Mouse (Mus musculus) limb, embryonic 13.5 days (tissue): Measurements from ENCODE around the gene Faim2. TPM values are rescaled to one million over a fixed set of nuclear protein-coding genes. Genes with fewer than 3 reads are reported as not detected.
A peak's percentile ranks its signal among the peaks of the same experiment; 100 is the strongest.

Experiments used
- ATAC-seq: fragments of 200-750 bp; cut with Nextera tagmentation; 2 replicates; pipeline ENCODE4 v1.8.0; 2017; ENCODE audit warnings: low read depth, moderate number of reproducible peaks, moderate TSS enrichment; ENCODE audit not compliant: low FRiP score
- H3K27ac ChIP-seq: fragments of 300-500 bp; sonication (generic); 2 replicates; pipeline ENCODE4 v1.5.1; 2015; ENCODE audit warnings: inconsistent platforms, mild to moderate bottlenecking, moderate library complexity
- H3K27me3 ChIP-seq: fragments of 300-500 bp; sonication (generic); 2 replicates; pipeline ENCODE4 v1.6.1; 2015; ENCODE audit warnings: mild to moderate bottlenecking, inconsistent platforms
- H3K36me3 ChIP-seq: fragments of 300-500 bp; sonication (generic); 2 replicates; pipeline ENCODE4 v1.6.1; 2015; ENCODE audit warnings: inconsistent platforms, mild to moderate bottlenecking, moderate library complexity
- H3K4me1 ChIP-seq: fragments of 300-500 bp; sonication (generic); 2 replicates; pipeline ENCODE4 v1.6.1; 2015; ENCODE audit warnings: inconsistent platforms
- H3K4me2 ChIP-seq: fragments of 300-500 bp; sonication (generic); replicated peaks from 2 replicates; pipeline ENCODE4 v1.6.1; 2015; ENCODE audit warnings: inconsistent platforms, mild to moderate bottlenecking, moderate library complexity
- H3K4me3 ChIP-seq: fragments of 300-500 bp; sonication (generic); 2 replicates; pipeline ENCODE4 v1.5.1; 2015; ENCODE audit warnings: moderate library complexity, mild to moderate bottlenecking, inconsistent platforms
- H3K9ac ChIP-seq: fragments of 300-500 bp; sonication (generic); 2 replicates; pipeline ENCODE4 v1.6.1; 2015; ENCODE audit warnings: mild to moderate bottlenecking, inconsistent platforms
- H3K9me3 ChIP-seq: fragments of 300-500 bp; sonication (generic); 2 replicates; pipeline ENCODE4 v1.6.1; 2016; ENCODE audit warnings: inconsistent platforms
- WGBS: fragments of 180-500 bp; shearing (Covaris S2); methylation state at CpG from one replicate; pipeline ENCODE4 v1.1.7; 2015; 5-methylcytosine and 5-hydroxymethylcytosine counted together
- polyA plus RNA-seq: library from polyadenylated mRNA; unstranded; fragments of >200 nt; fragmentation: Nextera tagmentation; extraction: Ambion mirVana; gene quantifications from 2 replicates; pipeline ENCODE4 v1.2.1, GENCODE M21; 2015

The Faim2 gene
- polyA plus RNA-seq, 1 experiment from 2014 or later, result 0.34 TPM

DNA sequence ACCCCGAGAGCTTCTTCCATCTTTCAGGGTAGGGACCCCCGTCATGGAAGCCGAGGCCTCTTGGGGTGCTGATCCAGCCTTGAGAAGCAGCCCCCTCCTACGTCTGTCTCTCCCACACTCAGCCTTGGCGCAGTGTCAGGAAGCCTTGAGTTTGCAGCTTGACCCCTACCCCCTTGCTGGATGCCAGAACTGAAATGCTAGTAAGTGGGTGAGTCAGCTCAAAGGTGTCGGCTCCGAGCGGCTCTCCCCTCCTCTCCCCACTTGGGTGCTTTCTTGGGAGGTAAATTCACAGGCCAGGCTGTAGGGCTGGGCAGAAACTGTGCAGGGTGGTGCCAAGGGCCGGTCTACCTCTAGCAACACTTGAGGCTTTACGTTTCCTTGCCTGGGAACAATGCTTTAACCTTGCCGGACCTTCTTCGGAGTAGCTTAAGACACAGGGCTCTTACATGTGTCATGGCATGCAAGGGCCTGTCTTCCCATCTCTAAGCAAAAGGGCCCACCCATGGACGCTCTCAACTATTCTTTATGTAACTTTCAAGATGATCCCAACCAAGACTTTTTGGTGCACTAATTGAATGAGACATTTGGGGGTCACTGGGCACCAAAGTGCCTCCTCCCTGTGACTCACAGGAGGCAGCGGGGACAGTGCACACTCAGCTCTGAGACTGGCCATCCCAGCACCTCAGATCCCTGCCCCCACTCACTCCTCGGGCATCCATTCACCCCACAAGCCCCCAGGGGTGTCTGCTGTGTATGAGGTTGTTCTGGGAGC, 22.5 kb downstream of the Faim2 start:
- H3K36me3 ChIP-seq, result no peaks in the 10 kb centered on the region
- no peak overlapping the region for H3K9ac ChIP-seq
- no peak overlapping the region for H3K4me2 ChIP-seq
- H3K27ac ChIP-seq, result no peak overlapping the region
- no peak for ATAC-seq
- H3K9me3 ChIP-seq, result no peaks in the 10 kb centered on the region
- no peaks in the 10 kb centered on the region; the same call in 1 of the 2 replicates for H3K27me3 ChIP-seq
- 82% methylated on average over 15 of the region's 15 CpGs for WGBS
- H3K4me3 ChIP-seq, result no peak overlapping the region
- H3K4me1 ChIP-seq, result peaks cover 34% of the 10 kb centered on the region

DNA sequence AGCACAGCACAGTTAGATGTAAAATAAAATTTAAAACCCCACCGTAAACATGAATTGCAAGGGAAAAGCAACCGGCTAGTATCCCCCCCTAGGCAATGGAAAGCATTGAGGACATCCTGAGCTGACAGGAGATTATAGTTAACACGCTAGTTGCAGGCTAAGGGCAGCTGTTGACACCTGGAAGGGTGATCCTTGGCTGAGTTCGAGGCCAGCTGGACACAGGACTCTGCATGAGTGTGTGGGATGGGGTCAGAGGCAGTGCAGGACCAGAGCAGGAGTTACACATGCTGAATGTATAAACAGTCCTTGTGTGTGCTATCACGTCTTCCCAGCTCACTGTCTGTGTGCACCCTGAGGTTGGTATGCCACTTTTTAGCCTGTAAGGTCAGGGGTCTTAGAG, 24.7 kb downstream of the Faim2 start:
- peaks cover 41% of the 10 kb centered on the region for H3K4me1 ChIP-seq
- no peak overlapping the region for H3K27ac ChIP-seq
- WGBS, result 53% methylated on average over 5 of the region's 5 CpGs

DNA sequence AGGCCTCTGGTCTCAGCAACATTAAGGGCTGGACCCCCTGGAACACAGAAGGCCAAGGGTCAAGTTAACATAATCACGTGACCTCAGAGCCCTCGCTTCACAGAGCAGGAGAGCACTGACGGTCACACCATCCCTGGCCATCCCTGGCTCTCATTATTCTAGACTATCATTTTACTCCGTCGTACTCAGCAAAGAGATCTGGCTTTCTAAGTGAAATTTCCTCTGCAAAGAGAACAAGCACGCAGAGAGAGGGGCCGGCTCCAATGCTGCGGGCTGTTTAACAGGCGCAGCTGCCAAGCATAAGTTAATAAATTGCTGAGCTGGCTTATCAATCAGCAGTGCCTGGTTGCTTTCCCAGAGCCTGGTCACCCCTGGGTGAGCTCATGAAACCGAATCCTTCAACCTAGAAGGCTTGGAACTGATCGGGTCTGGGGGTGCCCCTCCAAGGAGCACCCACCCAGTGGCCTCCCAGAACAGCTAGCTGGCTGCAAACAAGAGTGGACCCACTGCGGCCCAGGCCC, 25.6 kb downstream of the Faim2 start:
- 0 out of 2 replicates have a peak overlapping the region, but pooled peaks have one; percentile 21 for H3K9ac ChIP-seq
- peak overlapping the region; percentile 59 for H3K27ac ChIP-seq
- H3K9me3 ChIP-seq, result no peaks in the 10 kb centered on the region
- H3K4me1 ChIP-seq, result peaks cover 48% of the 10 kb centered on the region
- 26% methylated on average over 12 of the region's 12 CpGs for WGBS
- no peak overlapping the region for H3K4me3 ChIP-seq
- ATAC-seq, result peak; percentile 51; the same call in 1 of the 2 replicates
- no peaks in the 10 kb centered on the region for H3K36me3 ChIP-seq
- H3K27me3 ChIP-seq, result peaks cover 13% of the 10 kb centered on the region; the same call in 1 of the 2 replicates
- H3K4me2 ChIP-seq, result peak overlapping the region; percentile 31

More for the DNA sequence above, 24.7 kb downstream of the Faim2 start:
- Histone ChIP-seq H3K27me3 (peaks cover 13% of the 10 kb centered on the region; the same call in 1 of the 2 replicates), H3K4me3 (no peak overlapping the region), H3K9me3 (no peaks in the 10 kb centered on the region), H3K4me2 (no peak overlapping the region), H3K36me3 (no peaks in the 10 kb centered on the region), H3K9ac (no peak overlapping the region)
- no peak for ATAC-seq

DNA sequence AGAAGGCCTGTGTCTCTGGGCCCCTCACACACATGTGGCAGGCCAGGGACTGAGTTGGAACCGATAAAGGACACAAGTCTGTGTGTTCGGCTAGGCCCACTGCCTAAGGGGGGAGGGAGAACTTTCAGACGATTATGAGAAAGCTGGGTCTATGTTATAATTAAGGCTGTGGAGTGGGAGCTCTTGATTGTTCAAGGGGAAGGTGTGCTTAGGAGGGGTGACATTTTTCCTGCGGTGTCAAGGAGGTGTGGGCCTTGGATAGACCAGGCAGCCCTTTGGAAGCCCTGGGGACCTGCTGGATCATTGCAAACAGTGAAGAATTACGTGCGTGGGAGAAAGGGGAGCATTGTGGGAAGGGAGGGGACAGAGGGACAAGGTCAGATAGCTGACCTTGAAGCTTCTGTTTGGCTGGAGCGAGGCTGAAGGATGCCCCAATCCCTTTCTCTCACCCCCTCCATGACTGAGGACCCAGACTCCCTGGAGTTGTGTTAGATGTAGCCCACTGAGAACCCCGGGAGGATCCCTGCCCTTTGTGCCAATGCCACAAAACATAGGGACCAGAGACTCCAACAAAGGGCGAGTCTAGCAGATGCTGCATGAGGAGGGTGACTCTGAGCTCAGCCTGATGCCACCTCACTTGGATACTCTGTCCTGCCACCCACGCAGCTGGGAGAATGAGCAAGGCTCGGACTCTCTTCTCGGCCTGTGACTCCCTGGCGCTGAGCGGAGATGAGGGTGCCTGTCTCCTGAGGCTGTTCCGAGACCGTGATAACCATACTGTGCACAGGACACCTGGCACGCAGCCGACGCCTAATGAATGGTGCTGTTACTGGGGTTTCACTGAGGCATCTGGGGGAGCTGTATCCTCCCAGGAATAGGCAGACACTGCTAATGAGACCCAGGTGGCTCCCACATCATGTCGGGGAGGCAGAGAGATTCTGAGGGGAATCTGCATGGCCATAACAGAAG, 26.4 kb downstream of the Faim2 start:
- 48% methylated on average over 20 of the region's 20 CpGs for WGBS
- Histone ChIP-seq H3K4me3 (no peak overlapping the region), H3K27me3 (peaks cover 13% of the 10 kb centered on the region; the same call in 1 of the 2 replicates), H3K4me1 (peaks cover 50% of the 10 kb centered on the region), H3K9ac (0 out of 2 replicates have a peak overlapping the region, but pooled peaks have one; percentile 21), H3K4me2 (peak overlapping the region; percentile 31), H3K36me3 (no peaks in the 10 kb centered on the region), H3K9me3 (no peaks in the 10 kb centered on the region), H3K27ac (peak overlapping the region; percentile 59)
- no peak for ATAC-seq

DNA sequence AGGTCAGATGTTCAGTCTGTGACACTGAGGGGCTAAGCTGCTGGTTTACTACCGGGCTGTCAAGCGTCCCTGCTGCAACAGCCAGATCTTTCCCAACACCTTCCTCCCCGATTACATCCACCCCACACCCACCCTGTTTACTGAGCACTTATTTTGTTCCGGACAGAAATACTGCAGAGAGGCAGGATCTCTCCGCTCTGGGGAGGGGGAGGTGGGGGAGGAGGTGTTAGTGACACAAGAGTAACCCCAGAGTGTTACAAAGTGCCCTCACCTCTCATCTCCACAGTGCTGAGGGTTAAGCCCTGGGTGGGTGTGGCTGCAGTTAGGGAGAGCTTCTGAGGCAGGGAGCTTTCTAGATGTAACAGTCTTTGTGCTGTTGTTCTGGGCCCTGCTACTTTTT, 27.6 kb downstream of the Faim2 start:
- Histone ChIP-seq H3K27me3 (peaks cover 21% of the 10 kb centered on the region; the same call in 1 of the 2 replicates), H3K9me3 (no peaks in the 10 kb centered on the region), H3K4me3 (no peak overlapping the region), H3K27ac (no peak overlapping the region), H3K9ac (no peak overlapping the region), H3K36me3 (no peaks in the 10 kb centered on the region), H3K4me2 (no peak overlapping the region), H3K4me1 (peaks cover 50% of the 10 kb centered on the region)
- 28% methylated on average over 5 of the region's 5 CpGs for WGBS
- no peak for ATAC-seq

DNA sequence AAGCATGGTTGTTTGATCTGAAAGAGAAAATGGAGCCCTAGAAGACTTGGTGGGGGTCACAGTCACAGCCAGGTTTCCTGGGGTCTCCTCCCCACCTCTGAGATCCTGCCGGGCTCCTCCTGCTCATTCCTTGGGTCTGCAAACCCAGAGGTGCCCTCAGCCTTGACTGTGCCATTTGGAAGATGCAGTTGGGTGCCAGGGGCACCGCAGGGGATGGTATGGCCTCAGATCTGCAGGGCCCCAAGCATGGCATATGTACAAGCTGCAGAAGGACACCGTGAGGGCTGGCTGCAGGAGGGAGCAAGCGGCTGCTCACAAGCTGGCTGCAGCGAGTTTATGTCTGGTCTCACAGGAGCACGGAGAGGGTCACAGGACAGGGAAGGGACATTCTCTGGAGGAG, 28.2 kb downstream of the Faim2 start:
- ATAC-seq, result no peak
- Histone ChIP-seq H3K27ac (no peak overlapping the region), H3K9ac (no peak overlapping the region), H3K4me3 (no peak overlapping the region), H3K4me2 (no peak overlapping the region), H3K9me3 (no peaks in the 10 kb centered on the region), H3K27me3 (peaks cover 21% of the 10 kb centered on the region; the same call in 1 of the 2 replicates), H3K36me3 (no peaks in the 10 kb centered on the region), H3K4me1 (peaks cover 50% of the 10 kb centered on the region)
- WGBS, result 40% methylated on average over 6 of the region's 6 CpGs

DNA sequence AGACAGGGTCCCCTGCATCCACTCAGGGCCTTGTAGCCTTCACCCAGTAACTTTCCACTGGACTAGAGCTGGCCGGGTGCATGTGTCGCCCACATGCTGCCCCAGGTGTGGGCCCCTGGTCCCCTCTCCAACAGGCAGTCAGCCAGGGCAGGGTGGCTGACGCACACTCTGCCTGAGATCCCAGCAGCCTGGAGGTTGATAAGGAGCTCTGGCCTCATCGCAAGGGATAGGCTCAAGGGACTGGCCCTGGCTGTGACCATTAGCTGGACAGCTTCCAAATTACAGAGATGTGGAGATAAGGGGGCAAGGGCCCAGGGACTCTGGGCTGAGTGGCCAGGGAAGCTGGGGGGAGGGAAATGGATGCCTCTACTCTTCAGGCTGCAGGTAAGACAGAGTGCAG, 29.2 kb downstream of the Faim2 start:
- WGBS, result 57% methylated on average over 4 of the region's 4 CpGs
- Histone ChIP-seq H3K9me3 (no peaks in the 10 kb centered on the region), H3K4me2 (no peak overlapping the region), H3K9ac (no peak overlapping the region), H3K4me3 (no peak overlapping the region), H3K27ac (no peak overlapping the region), H3K4me1 (peaks cover 45% of the 10 kb centered on the region), H3K36me3 (no peaks in the 10 kb centered on the region), H3K27me3 (peaks cover 21% of the 10 kb centered on the region; the same call in 1 of the 2 replicates)
- ATAC-seq, result no peak

DNA sequence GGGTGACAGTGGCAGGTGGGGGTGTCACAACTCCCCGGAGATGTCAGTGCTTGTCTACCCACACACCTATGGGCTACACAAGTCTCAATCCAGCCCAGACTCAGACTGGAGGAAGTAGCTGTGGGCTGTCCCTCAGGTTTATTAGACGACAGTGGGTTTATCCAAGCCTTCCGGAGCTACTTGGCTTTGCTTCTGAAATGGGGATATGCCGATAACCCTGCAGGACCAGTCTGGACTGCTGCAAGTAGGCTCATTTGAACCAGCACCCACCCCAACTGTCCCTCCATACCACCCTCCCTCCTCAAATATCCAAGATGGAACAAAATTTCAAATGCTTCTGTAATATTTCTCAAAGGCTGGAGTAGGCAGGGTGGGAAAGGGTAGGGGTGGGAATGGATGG, 29.6 kb downstream of the Faim2 start:
- Histone ChIP-seq H3K36me3 (no peaks in the 10 kb centered on the region), H3K4me3 (no peak overlapping the region), H3K4me2 (no peak overlapping the region), H3K27ac (no peak overlapping the region), H3K9ac (no peak overlapping the region), H3K9me3 (no peaks in the 10 kb centered on the region), H3K4me1 (peaks cover 42% of the 10 kb centered on the region), H3K27me3 (peaks cover 21% of the 10 kb centered on the region; the same call in 1 of the 2 replicates)
- WGBS, result 82% methylated on average over 4 of the region's 4 CpGs
- no peak for ATAC-seq

DNA sequence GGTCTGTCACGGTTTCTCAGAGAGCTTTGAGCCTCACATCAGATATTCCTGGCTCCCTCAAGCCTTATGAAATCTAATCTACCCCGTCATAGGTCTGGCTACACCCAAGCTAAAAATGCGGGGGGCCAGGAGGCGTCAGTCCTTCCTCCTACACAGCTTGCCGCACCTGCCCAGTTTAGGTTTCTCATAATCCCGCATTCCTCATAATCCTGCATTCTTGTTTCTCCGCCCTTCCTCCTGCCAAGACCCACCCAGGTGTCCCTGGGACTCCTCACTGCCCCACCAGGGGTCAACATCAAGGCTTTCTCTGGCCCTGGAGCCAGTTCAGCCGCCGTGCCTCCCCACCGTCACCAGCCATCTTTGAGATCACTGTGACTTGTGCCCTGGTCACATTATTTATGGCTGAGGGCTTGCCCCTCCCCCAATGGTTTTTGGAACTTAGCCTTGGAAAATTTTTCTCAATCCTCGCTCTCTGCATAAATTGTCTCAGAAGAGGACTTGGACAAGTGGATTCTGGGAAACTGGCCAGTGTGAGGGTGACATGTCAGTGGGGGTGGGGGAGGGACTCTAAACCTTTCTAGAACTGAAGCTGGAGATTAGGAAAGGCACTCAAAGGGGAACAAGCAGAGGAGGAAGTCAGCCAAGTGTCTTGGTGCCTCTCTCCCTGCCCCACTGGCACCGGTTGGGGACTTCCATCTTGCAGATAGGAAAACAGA, 30.3 kb downstream of the Faim2 start:
- Histone ChIP-seq H3K4me3 (no peak overlapping the region), H3K27ac (no peak overlapping the region), H3K4me2 (no peak overlapping the region), H3K9me3 (no peaks in the 10 kb centered on the region), H3K27me3 (peaks cover 21% of the 10 kb centered on the region; the same call in 1 of the 2 replicates), H3K36me3 (no peaks in the 10 kb centered on the region), H3K9ac (no peak overlapping the region), H3K4me1 (peaks cover 35% of the 10 kb centered on the region)
- ATAC-seq, result no peak
- 47% methylated on average over 12 of the region's 12 CpGs for WGBS

DNA sequence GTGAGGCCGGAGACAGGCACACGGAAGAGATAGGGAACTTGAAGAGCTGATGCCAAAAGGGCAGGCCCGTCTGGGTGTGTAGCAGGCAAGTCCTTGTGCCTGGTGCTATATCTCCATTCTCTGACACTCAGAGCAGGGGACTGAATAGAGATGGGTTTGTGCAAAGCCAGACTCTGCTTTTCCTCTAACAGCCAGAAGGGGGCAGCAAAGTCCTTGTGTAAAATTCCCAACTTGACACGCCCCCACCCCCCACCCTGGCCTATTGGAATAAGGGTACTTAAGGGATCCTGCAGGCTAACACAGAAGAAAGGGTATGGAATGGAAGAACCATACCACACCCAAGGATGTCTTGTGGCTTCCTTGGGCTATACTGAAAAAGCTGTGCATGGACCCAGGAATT, 30.9 kb downstream of the Faim2 start:
- Histone ChIP-seq H3K36me3 (no peaks in the 10 kb centered on the region), H3K9me3 (no peaks in the 10 kb centered on the region), H3K9ac (no peak overlapping the region), H3K4me1 (peaks cover 29% of the 10 kb centered on the region), H3K27me3 (peaks cover 25% of the 10 kb centered on the region; the same call in 1 of the 2 replicates), H3K4me3 (no peak overlapping the region), H3K4me2 (no peak overlapping the region), H3K27ac (no peak overlapping the region)
- 12% methylated on average over 4 of the region's 4 CpGs for WGBS
- ATAC-seq, result peak; percentile 64; the same call in 1 of the 2 replicates

DNA sequence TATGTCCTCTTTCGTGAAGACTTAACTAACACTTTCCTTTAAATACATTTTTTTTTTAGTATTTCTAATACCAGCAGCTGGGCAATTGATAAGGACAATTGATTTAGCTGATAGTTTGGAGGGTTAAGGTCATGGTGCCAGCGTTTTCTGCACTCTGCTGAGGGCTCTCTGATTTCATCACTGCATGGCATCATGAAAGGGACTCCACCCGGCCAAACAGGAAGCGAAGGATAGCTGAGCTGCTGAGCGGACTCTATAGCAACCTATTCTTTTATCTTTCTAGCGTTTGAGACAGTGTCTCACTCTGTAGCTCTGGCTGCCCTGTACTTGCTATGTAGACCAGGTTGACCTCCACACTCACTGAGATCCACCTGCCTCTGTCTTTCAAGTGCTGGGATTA, 43.2 kb downstream of the Faim2 start:
- Histone ChIP-seq H3K9ac (no peak overlapping the region), H3K36me3 (no peaks in the 10 kb centered on the region), H3K27ac (no peak overlapping the region), H3K4me3 (no peak overlapping the region), H3K27me3 (no peaks in the 10 kb centered on the region), H3K4me1 (no peaks in the 10 kb centered on the region), H3K9me3 (no peaks in the 10 kb centered on the region), H3K4me2 (no peak overlapping the region)
- no peak for ATAC-seq
- 74% methylated on average over 6 of the region's 6 CpGs for WGBS
